Mouse (Mus musculus) frontal cortex, adult (tissue): Measurements from ENCODE around the gene Ranbp3.
A peak's percentile ranks its signal among the peaks of the same experiment; 100 is the strongest.

Experiments used
- ATAC-seq: cut with Nextera tagmentation; 2 replicates; pipeline ENCODE4 v1.9.2; 2017; ENCODE audit warnings: mild to moderate bottlenecking, moderate library complexity, mixed read lengths; ENCODE audit not compliant: low TSS enrichment

Gene Ranbp3

DNA sequence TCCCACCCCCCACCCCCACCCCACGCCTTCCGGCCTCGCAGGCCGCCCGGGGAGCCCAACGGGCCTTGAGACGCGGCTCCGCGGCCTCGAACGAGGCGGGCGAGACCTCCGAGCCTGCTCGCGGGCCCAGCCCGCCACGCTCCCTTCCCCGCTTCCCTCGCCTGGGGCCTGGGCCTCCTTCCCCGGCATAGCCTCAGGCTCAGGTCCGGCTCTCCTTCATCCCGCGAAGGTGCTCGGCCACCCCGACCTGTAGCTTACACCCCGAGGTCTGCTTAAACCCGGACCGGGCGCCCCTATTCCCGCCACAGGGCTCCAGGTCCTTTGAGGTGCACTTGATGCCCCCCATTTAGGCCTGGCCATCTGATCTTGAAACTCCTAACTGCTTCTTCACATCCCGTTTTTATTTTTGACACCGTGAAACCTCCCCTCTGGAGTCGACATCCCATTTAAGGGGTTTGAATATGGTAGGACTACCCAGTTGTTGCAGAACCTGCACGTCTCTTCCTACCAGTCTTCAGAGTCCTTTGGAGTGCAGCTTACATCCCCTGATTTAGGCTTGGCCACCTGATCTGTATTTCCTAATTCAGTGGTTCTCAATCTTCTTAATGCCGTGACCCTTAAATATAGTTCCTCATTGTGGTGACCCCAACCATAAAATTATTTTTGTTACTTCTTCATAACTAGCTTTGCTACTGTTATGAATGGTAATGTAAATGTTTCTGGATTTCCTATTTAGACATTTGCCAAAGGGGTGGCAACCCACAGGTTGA is 738 bp downstream of the Ranbp3 start:
- ATAC-seq, result peak; percentile 4; the same call in 1 of the 2 replicates

DNA sequence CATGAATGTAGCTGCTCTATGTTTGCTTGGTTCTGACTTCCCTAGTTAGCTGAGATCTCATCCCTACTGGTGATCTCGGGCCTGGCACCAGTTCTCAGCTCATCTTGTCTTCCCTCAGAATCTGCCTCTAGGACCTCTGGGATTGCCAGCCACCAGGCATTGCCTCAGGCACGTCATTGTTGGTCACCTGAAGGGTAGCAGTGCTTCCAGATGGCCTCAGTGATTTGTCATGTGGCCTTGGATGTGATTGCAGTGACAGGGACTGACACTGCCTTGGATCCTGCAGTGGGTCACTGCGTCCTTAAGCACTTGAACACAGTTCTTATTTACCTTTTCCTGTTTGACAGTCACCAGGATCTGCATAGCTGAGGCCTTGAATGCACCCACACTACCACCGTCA is 8.7 kb downstream of the Ranbp3 start:
- ATAC-seq, result no peak

DNA sequence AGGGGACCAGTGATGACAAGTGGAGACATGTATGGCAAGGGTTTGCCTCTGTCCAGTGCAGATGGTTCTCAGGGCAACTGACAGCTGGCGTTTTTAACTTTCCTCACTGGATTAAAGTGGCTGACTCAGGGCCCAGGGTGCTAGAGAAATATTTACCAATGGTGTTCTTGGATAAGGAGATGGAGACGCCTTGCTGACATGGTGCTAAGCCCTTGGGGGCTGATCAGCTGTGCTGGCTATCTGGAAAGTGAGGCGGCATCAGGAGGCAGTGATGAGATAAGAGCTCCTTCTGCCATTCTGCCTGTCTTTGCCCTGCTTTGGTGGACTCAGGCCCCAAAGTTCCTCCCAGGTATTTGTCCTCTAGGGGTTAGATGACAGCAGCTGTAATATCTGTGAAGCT is 9.8 kb downstream of the Ranbp3 start:
- no peak for ATAC-seq

DNA sequence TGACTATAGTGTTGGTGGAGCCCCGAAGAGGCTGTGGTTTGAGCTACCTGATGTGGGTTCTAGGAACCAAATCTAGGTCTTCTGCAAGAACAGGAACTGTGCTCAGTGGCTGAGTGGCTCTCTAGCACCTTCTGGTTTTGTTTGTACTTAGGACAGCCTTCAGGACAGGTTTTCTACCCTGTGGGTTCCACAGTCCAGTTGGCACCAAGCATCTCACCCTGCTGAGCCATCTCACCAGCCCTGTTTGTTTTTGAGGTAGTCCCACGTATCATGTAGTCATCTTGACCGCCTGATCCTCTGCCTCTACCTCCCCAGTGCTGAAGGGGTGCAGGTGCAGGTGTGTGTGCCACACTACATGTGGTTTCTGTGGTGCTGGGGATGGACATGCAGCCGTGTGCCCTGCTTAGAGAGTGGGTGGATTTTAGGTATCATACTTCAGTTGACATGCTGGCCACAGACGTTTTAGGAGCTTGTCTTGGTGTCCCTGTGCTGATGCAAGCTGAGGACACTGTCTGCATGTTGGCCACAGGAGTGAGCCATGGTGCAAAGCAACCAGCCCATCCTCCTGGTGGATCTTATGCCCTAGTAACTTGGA is 10.5 kb downstream of the Ranbp3 start:
- ATAC-seq, result no peak

DNA sequence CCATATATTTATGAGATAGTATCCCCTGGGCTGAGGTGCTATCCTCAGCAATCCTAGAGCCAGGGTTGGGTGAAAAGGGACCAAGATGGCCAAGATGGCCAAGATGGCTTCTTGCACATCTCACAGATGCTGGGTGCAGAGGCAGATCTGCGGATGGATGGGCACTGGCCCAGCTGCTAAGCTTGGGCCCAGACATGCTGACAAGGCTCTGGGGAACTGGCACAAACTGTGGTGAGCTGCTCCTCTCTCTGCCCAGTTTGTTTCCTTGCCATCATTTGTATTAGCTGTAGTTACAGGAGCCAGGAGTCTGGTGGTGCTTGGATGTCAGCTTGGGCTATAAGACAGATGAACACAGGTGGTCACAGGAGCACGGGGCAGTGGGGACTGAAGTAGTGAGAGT is 11.6 kb downstream of the Ranbp3 start:
- ATAC-seq, result no peak

DNA sequence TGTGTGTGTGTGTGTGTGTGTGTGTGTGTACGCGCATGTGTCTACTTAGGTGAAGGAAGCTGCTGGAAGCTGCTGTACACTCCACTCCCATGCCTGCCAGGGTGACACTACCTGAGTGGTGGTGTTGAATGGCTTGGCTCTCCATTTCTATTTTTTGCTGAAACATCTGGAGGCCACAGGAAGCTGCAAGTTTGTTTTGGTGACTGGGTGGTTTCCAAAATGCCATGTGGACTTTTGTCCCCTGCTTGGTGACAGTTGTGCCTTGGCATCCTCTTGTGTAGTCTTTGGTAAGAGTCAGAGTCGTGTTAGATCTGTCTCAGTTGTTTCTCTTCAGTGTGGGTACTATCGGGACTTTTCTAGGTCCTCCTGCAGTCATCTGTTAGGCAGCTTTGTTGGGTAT is 13.7 kb downstream of the Ranbp3 start:
- ATAC-seq, result no peak

DNA sequence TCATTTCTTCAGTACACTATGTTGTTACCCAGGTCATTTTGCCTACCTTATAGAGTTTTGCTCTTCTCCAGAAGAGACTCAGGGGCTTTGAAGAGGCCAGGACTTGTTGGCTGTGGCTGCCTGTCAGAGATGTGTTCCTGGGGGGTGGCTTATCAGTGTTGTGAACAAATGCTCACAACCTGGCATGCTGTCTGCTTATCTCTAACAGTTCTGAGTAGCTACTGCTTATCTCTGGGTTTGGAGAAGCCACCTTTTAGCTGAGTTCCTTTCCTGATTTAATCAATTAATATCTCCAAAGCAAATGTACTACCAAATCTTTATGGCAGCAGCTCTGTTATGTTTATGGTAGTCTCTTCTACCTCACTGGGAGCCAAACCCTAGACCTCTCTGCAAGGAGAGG is 15.0 kb downstream of the Ranbp3 start:
- no peak for ATAC-seq

DNA sequence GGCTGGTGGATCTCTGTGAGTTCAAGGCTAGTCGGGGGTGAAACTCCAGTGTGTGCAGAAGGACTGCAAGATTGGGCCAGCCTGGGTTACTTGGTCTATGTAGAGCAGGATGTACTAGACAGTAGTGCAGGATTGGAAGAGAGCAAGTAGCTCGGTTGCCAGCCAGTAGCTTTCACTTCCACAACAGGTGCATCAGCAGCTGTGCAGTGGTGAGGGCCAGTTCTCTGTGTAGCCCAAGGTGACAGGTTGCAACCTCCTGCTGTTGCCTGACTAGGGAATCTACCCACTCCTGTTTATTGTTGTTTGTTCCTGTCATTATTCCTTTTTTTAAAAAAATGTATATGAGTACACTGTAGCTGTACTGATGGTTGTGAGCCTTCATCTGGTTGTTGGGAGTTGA is 15.6 kb downstream of the Ranbp3 start:
- no peak for ATAC-seq

DNA sequence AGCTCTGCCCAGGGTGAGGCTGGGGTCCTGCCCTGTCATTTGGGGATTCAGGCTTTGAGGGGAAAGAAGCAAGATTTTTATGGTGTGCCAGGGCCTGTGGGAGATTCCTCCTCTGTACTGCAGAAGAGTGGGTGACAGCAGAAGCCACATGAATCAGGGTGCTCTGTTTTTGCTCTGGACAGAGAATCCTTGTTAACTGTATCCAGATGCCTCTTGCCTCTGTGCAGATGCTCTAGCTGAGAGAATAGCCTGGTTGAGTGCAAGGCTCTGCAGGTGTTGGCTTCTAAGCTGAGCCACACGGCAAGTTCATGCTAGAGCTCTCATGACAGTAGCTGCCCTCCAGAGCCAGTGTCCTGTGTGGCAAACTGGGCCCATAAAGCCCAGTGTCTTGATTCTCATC is 20.3 kb downstream of the Ranbp3 start:
- peak; percentile 67 for ATAC-seq

DNA sequence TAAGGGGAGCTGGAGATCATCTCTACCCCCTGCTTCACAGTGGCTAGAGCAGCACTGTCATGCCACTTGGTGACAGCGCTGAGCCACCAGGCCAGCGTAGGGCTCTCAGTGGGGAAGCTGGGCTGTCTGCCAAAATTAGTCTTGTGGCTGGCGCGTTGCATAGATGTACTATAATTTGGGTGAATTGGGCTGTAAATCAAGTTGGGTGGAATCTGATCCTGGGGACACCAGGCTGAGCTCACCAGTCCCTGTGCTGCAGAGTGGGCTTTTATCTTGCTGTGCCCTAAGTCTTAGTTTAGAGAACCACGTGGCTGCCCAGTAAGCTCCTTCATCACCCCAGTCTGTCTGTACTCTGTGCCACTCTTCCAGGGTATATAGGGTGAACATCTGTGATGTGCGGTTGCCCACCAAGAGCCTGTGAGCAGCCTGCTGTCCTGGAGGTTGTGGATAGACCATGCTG is 20.8 kb downstream of the Ranbp3 start:
- peak; percentile 75 for ATAC-seq

DNA sequence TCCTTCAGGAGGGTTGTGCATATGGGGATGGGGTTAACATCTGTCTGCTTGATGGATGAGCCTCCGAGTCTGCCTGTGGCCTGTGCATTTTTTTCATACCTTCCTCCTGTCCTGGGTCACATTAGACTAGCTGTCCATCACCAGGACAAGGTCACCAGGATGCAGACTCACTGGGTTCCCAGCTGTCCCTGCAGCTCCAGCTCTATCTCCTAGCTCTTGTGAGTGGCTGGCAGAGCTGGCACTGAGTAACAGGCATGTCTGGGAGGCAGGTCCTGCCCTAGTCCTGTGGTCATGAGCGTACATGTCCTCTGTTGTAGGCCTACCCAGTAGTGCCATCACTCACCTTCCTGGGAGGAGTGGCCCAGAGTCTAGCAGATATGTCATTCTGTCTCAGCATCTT is 27.4 kb downstream of the Ranbp3 start:
- no peak for ATAC-seq

DNA sequence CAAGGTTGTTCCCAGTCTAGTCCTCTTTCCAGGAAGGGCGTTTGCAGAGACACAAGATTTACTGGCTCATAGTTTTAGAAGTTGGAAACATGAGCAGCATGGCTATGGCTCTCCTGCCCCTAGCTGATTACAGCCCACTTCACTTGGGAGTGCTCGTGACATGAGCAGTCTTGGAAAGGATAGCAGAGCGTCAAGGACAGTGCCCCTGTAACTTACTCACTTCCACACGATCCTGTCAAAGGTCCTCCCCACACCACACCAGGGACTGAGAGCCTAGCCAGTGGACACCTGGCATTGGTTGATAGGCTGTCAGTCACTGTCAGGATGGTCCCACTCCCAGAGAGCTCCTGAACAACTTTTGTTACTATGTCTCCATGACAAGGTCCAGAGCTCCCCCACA is 29.9 kb downstream of the Ranbp3 start:
- ATAC-seq, result no peak; the same call in 1 of the 2 replicates

DNA sequence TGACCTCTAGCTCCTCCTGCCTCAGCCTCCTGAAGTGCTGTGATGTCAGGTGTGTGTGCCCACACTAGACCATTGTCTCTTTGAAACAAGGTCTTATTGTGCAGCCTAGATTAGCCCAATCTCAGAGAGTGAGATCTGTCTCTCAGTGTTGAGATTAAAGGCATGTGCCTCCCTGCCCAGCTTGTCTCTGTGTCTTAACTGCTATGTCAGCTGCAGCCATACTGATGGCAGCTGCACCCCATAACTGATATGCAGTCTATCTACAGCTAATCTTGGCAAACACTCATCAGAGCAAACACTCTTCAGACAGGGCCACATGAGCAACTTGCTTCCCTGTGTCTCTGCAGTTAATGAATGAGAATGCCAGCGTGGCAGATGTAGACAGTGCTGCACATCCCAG is 33.4 kb downstream of the Ranbp3 start:
- ATAC-seq, result no peak

DNA sequence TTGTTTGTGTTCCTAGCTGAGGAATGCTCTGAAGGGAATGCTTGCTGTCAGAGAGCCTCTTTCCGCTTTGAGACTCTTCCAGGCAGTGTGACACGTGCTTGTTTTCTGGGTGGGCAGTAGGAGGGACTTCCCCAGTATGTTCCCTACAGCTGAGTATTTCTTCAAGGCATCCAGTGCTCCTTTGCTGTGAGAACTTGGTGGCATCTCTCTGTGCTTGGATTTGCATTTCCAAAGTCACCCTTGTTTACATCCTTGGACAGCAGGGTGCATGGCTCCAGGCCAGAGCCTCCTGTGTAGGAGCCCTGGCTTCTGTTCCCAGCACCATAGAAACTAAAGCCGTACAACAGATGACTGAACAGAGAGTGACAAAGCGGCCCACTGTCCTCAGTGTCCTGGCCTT is 35.6 kb downstream of the Ranbp3 start:
- ATAC-seq, result no peak

DNA sequence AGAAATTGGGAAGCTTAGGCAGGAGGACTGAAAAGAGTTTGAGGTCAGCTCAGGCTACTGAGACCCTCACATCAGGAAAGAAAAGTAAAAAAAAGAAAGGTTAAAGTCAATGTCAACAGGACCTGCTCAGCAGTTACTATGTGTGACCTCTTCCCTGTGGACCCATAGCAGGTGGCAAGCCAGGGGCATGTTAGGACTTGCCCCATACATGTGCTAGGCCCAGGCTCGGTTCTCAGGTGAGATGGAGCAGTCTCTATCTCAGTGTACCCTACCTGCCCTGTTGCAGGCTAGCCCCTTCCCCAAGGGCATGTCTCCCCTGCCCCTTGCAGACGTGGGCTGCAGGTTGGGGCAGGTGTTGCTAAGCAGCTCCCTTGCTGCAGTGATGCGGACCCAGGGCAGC is 36.6 kb downstream of the Ranbp3 start:
- ATAC-seq, result no peak

DNA sequence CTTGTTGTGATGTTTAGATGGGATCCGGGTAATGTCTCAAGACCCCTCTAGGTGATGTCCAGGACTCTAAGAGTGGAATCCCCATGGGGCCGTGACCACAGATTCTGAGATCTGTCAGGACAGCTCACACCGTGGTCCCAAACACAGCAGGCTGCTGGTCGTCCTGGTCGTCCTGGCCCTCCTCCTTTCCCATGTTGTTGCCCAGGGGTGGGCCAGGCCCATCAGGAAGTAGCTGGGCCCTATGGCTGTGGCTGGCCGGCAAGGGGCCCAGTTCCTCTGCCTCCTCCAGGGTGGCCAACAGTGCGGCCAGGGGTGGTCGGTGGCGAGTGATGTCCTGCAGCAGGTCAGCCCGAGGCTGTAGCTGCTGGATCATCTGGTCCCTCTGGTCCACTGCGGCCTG is 42.3 kb downstream of the Ranbp3 start:
- no peak for ATAC-seq

DNA sequence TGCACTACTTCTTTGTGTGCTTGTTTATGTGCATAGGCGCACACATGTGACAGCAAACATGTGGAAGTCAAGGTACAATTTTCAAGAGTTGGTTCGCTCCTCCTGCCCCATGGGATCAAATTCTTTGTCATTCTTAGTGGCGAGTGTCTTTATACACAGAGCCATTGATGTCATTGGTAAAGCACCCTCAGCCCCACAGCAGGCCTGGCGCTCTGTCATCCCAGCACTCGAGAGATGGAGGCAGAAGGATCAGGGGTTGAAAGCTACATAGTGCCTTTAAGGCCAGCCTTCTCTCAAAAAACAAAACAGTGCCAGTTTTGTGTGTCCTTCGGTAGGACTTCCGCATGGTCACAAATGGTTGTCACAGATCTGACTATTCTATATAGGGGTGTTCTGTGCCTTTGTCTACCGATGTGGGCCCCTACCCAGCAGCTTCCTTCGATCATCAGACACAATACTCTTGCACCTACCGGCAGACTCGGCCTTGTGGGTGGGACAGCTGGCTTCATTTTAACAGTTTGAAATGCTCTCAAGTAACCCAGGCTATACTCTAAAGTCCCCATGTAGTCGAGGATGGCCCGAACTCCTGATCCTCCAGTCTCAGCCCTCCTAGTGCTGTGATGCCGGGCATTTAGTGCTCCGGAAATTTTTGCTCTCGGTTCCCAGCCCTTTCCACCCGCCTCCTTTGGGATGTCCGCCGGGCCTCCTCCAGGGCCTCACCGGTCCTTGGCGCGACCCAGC is 43.0 kb downstream of the Ranbp3 start:
- ATAC-seq, result no peak; the same call in 1 of the 2 replicates

DNA sequence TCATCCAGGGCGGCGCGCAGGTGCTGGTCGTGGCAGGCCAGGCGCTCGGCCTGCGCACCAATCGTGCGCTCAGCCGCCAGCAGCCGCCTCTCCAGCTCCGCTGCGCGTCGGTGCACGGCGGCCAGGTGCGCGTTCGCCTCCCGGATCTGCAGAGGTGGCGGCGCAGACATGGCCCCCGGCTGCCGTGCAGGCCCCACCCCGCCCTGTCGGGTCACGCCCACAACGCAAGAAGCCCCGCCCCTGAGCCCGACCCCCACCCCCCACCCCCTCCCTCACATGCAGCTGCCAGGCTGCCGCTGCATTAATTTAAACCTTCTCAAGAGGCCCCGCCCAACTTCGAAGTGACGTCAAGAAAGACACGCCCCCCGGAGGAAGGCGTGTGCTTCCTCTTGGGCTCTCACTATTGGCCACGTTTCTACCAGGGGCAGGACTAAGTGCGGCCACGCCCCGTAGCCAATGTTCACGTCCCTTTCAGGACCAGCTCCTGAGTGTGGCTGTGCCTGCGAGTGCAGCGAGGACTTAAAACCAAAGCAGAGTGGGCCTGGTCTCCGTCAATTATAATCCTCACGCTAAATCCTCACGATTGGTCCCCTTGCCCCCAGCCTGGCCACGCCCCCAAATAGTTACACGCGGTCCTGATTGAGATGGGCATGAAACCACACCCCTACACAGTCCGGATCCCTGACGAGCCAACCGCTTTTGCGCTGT is 43.7 kb downstream of the Ranbp3 start:
- ATAC-seq, result peak; percentile 84

DNA sequence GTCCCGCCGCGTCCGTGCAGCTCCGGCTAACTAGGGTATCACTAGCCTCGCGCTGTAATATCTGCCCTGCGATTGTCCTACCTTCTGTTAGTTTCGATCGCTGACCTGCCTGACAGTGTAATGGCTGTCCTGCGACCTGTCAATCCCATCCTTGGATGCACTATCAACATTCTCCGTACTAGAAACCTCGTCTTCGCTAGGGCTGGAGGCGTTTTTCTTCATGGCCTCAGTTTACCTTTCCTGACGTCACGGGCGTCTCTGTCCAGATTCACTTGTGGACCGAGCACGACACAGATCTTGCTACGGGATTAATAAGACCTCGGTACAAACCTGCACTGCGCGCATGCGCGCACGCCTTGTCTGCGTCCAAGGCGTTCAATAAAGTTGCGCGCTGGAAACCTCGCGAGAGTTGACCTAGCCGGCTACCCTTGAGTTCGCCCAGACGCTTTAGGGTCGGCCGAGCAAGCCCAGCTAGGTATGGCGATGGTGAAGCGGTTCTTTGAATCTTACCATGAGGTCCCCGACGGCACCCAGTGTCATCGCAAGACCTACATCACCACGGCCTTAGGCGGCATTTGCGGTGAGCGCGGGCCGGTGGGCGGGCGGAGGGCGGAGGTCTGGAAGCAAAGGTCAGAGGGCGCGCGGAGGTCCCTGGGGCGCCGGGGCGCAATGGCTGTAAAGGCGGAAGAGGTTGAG is 44.4 kb downstream of the Ranbp3 start, which contains the start of the genes Ndufa11 and Vmac:
TSS of gene Ndufa11 (plus strand) at position 405 of the 696 bp plus-strand sequence.
TSS of gene Vmac (minus strand) at position 660 of the 696 bp plus-strand sequence.
- peak; percentile 62 for ATAC-seq

DNA sequence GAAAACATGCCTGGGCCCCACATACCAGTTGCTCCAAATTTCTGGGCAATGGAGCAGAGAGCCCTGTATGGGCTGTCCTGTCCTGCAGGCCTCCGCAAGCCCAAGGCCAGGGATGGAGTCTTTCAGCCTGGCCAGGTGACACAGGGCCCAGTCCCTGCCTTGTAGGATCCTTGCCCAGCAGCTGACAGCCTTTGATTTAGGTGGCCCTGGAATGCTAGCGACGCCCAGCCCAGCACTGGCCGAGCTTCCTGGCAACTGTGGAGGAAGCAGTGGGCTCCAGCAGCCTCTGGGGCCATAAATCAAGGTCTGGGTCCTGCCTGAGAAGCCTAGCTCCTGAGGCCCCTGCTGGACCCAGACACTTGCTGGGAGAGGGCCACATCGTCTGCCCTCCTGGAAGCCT is 49.3 kb downstream of the Ranbp3 start:
- ATAC-seq, result no peak

DNA sequence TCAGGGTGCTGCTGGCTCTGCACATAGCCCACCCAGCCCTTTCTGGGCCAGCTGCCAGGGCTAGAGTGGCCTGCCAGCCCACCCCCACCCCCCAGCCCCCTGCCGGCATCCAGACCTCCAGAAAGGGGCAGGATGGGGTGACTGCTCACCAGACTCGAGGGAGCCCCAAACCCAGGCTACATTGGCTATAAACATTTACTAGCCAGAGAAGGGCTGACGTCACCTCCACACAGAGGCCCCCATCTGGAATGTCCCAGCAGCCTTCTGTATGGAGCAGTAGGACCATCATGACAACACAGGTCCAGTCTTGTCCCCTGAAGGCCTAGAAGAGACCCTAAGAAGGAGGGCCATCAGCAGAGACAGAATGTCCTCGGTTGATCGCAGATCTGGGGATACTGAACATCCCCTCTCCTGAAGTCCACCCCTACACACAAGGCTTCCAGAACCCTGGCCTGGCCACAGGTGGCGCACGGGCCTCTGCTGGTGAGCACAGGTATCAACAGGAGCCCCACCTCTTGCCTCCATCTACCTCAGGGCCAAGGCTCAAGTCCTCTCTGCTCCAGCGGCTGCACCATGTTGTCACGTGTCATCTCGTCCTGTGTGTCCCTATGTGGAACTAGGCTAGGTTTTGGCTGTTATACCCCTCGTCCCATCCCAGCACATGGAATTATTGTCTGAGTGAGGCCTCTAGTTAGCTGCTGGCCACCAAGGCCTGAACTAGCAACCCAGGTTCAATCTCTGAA is 50.5 kb downstream of the Ranbp3 start:
- ATAC-seq, result no peak
